Mouse (Mus musculus) CH12.LX (cell line): ENCODE data around the gene Mpp2.

Experiments used
- BHLHE40 ChIP-seq: IDR thresholded peaks from 2 replicates; pipeline ENCODE4 v1.6.1; 2011; ENCODE audit warnings: mild to moderate bottlenecking, low read depth, low read length, improper control_type of control experiment
- CHD1 ChIP-seq: IDR thresholded peaks from 2 replicates; pipeline ENCODE4 v1.6.1; 2012; ENCODE audit warnings: low read depth, low read length, improper control_type of control experiment, inconsistent platforms
- CTCF ChIP-seq, 2 experiments: IDR thresholded peaks in 1 of 2; conservative IDR thresholded peaks in 1 of 2; 2 replicates each; pipeline ENCODE4 v1.5.1; 2011 to 2012; ENCODE audit warnings: low read depth in 2 of 2, low read length in 2 of 2, improper control_type of control experiment in 1 of 2, inconsistent platforms in 1 of 2, mild to moderate bottlenecking in 1 of 2, moderate library complexity in 1 of 2
- EP300 ChIP-seq: IDR thresholded peaks from 2 replicates; pipeline ENCODE4 v1.6.1; 2011; ENCODE audit warnings: low read length, improper control_type of control experiment
- MAFK ChIP-seq: IDR thresholded peaks from 2 replicates; pipeline ENCODE4 v1.6.1; 2011; ENCODE audit warnings: low read length, improper control_type of control experiment; ENCODE audit not compliant: insufficient replicate concordance
- MAX ChIP-seq: IDR thresholded peaks from 2 replicates; pipeline ENCODE4 v1.6.1; 2011; ENCODE audit warnings: low read length, improper control_type of control experiment
- NELFE ChIP-seq: IDR thresholded peaks from 2 replicates; pipeline ENCODE4 v1.6.1; 2011; ENCODE audit warnings: low read depth, low read length, improper control_type of control experiment
- PAX5 ChIP-seq: IDR thresholded peaks from 2 replicates; pipeline ENCODE4 v1.6.1; 2012; ENCODE audit warnings: low read length, inconsistent platforms, mixed read lengths
- POLR2A ChIP-seq: IDR thresholded peaks from 2 replicates; pipeline ENCODE4 v1.6.1; 2011; ENCODE audit warnings: low read depth, mild to moderate bottlenecking, improper control_type of control experiment, low read length
- POLR2AphosphoS2 ChIP-seq: IDR thresholded peaks from 2 replicates; pipeline ENCODE4 v1.6.1; 2011; ENCODE audit warnings: low read depth, low read length, improper control_type of control experiment
- RAD21 ChIP-seq: IDR thresholded peaks from 2 replicates; pipeline ENCODE4 v1.6.1; 2011; ENCODE audit warnings: low read depth, mild to moderate bottlenecking, low read length, improper control_type of control experiment, moderate library complexity
- TCF12 ChIP-seq: IDR thresholded peaks from 2 replicates; pipeline ENCODE4 v1.6.1; 2014; ENCODE audit warnings: low read depth, mild to moderate bottlenecking, inconsistent platforms, low read length, improper control_type of control experiment
- USF1 ChIP-seq: IDR thresholded peaks from 2 replicates; pipeline ENCODE4 v1.6.1; 2014; ENCODE audit warnings: low read depth, mild to moderate bottlenecking, inconsistent platforms, low read length, improper control_type of control experiment

DNA sequence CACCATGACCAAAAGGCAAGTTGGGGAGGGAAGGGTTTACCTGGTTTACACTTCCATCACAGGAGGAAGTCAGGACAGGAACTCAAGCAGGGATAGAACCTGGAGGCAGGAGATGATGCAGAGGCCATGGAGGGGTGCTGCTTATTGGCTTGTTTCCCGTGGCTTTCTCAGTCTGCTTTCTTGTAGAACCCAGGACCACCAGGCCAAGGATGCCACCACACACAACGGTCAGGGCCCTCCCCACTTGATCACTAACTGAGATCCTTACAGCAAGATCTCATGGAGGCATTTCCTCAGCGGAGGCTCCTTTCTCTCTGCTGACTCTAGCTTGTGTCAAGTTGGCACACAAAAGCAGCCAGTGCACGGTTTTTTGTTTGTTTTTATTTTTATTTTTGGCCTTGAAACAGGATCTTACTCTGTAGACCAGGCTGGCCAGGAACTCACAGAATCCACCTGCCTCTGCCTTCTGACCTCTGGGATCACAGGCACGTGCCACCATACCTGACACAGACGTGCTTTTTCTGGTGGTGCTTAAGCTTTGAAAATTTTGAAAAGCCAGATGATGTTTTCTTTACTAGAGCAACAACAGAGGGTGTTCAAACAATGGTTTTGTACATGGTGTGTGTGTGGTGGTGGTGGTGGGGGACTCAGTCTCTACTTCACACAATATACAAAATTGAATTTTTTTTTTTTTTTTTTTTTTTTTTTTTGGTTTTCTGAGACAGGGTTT, 60.1 kb downstream of the Mpp2 start, which contains the start of gene Mpp3:
- TF ChIP-seq CTCF (conservative IDR thresholded peaks at IDR 0.05 in 1 of 2, IDR thresholded peaks at IDR 0.05 in 1 of 2; ENCODE audit: low read depth in 2 of 2, low read length in 2 of 2) = no peak
- TF ChIP-seq POLR2AphosphoS2 = no peak
- no peak for TF ChIP-seq CHD1
- no peak for TF ChIP-seq BHLHE40
- no peak for TF ChIP-seq MAFK
- TF ChIP-seq TCF12 = no peak
- TF ChIP-seq EP300 = no peak
- no peak for TF ChIP-seq MAX
- TF ChIP-seq RAD21 = no peak
- TF ChIP-seq PAX5 = no peak
- no peak for TF ChIP-seq USF1
- no peak; the same call in 1 of the 2 replicates for TF ChIP-seq POLR2A
- TF ChIP-seq NELFE = no peak
